Mouse (Mus musculus) G1E (cell line): ENCODE measurements around the gene Racgap1.

Experiments
- CTCF ChIP-seq: IDR thresholded peaks from 2 replicates; pipeline ENCODE4 v1.5.1; 2012; ENCODE audit warnings: low read depth, low read length, inconsistent platforms, mixed read lengths
- GATA1 ChIP-seq: IDR thresholded peaks from 2 replicates; pipeline ENCODE4 v1.6.1; 2012; ENCODE audit warnings: borderline replicate concordance, low read length, inconsistent platforms, mixed read lengths
- GATA2 ChIP-seq: IDR thresholded peaks from 2 replicates; pipeline ENCODE4 v1.6.1; 2012; ENCODE audit warnings: low read depth, low read length, inconsistent platforms, borderline replicate concordance
- POLR2AphosphoS5 ChIP-seq: IDR thresholded peaks from 2 replicates; pipeline ENCODE4 v1.6.1; 2012; ENCODE audit warnings: low read depth, low read length, inconsistent platforms; ENCODE audit not compliant: insufficient replicate concordance
- TAL1 ChIP-seq: conservative IDR thresholded peaks from 2 replicates; pipeline ENCODE4 v1.6.1; 2012; ENCODE audit warnings: low read depth, low read length, inconsistent platforms, mixed read lengths

DNA sequence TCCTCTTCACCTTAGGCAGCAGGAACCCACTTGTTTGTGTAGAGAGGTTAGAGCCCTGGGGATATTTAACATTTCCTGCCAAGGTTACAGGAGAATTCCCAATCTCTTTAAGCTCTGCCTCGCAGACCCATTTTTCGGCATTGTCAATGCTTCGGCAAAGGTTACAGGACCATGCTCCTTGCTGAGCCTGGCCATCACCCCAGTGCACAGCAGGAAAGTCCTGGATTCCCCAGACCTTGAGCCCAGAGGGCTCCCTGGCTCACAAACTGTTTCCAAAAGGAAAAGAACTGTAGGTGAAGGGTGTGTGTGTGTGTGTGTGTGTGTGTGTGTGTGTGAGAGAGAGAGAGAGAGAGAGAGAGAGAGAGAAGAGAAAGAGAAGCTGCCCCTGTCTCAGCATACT is 23.4 kb upstream of the Racgap1 start:
- no peak for TF ChIP-seq GATA1
- TF ChIP-seq CTCF: no peak
- TF ChIP-seq GATA2: no peak
- TF ChIP-seq POLR2AphosphoS5: no peak
- no peak for TF ChIP-seq TAL1
